Mouse (Mus musculus) neural tube, embryonic 15.5 days (tissue): ENCODE results near the gene Cdc26. TPM values are rescaled to one million over a fixed set of nuclear protein-coding genes. Genes with fewer than 3 reads are reported as not detected.

Experiments
- ATAC-seq: fragments of 200-750 bp; cut with Nextera tagmentation; 2 replicates; pipeline ENCODE4 v1.8.0; 2017; ENCODE audit warnings: mild to moderate bottlenecking, moderate TSS enrichment, moderate library complexity; ENCODE audit not compliant: low FRiP score
- H3K27ac ChIP-seq: fragments of 300-500 bp; sonication (generic); replicated peaks from 2 replicates; pipeline ENCODE4 v1.5.1; 2015; ENCODE audit warnings: mild to moderate bottlenecking, inconsistent platforms
- H3K27me3 ChIP-seq: fragments of 300-500 bp; sonication (generic); replicated peaks from 2 replicates; pipeline ENCODE4 v1.6.1; 2015; ENCODE audit warnings: inconsistent platforms
- H3K36me3 ChIP-seq: fragments of 300-500 bp; sonication (generic); 2 replicates; pipeline ENCODE4 v1.6.1; 2015; ENCODE audit warnings: inconsistent platforms
- H3K4me1 ChIP-seq: fragments of 300-500 bp; sonication (generic); 2 replicates; pipeline ENCODE4 v1.6.1; 2015; ENCODE audit warnings: inconsistent platforms
- H3K4me2 ChIP-seq: fragments of 300-500 bp; sonication (generic); 2 replicates; pipeline ENCODE4 v1.6.1; 2015; ENCODE audit warnings: inconsistent platforms, mild to moderate bottlenecking, moderate library complexity
- H3K4me3 ChIP-seq: fragments of 300-500 bp; sonication (generic); replicated peaks from 2 replicates; pipeline ENCODE4 v1.5.1; 2015; ENCODE audit warnings: mild to moderate bottlenecking, inconsistent platforms
- H3K9ac ChIP-seq: fragments of 300-500 bp; sonication (generic); replicated peaks from 2 replicates; pipeline ENCODE4 v1.6.1; 2015; ENCODE audit warnings: mild to moderate bottlenecking, inconsistent platforms
- H3K9me3 ChIP-seq: fragments of 300-500 bp; sonication (generic); replicated peaks from 2 replicates; pipeline ENCODE4 v1.6.1; 2016; ENCODE audit warnings: inconsistent platforms
- WGBS: fragments of 180-500 bp; shearing (Covaris S2); methylation state at CpG from one replicate; pipeline ENCODE4 v1.1.7; 2015; ENCODE audit warnings: mixed read lengths; 5-methylcytosine and 5-hydroxymethylcytosine counted together
- polyA plus RNA-seq: library from polyadenylated mRNA; unstranded; fragments of >200 nt; fragmentation: Nextera tagmentation; extraction: Ambion mirVana; gene quantifications from 2 replicates; pipeline ENCODE4 v1.2.1, GENCODE M21; 2015

Cdc26 gene
- 76.8 and 95.4 TPM in 2 replicates for polyA plus RNA-seq

GRCm38 (mm10) chr4:62408601-62409282 is at the start of gene Cdc26, which contains the start of gene Prpf4:
TSS of gene Cdc26 (minus strand) at chr4:62408642.
TSS of gene Prpf4 (plus strand) at chr4:62408797.
- no peaks in the 10 kb centered on the region for H3K9me3 ChIP-seq
- peaks cover 43% of the 10 kb centered on the region for H3K4me1 ChIP-seq
- peak; percentile 99 for ATAC-seq
- H3K27me3 ChIP-seq = no peaks in the 10 kb centered on the region
- peak within 1 kb of the TSS; percentile 75 for H3K4me2 ChIP-seq
- H3K9ac ChIP-seq = peak within 1 kb of the TSS; percentile 86
- WGBS = under 1% methylated on average over 39 of the region's 39 CpGs
- H3K27ac ChIP-seq = peak within 1 kb of the TSS; percentile 88
- H3K4me3 ChIP-seq = peak within 1 kb of the TSS; percentile 85
- H3K36me3 ChIP-seq = peaks cover 22% of the 10 kb centered on the region

- Histone ChIP-seq H3K4me3 (no peak overlapping the region), H3K9ac (no peak overlapping the region), H3K27me3 (no peaks in the 10 kb centered on the region), H3K36me3 (no peaks in the 10 kb centered on the region; the same call in 1 of the 2 replicates), H3K4me2 (no peak overlapping the region), H3K27ac (no peak overlapping the region), H3K4me1 (no peaks in the 10 kb centered on the region), H3K9me3 (no peaks in the 10 kb centered on the region)
- no peak; the same call in 1 of the 2 replicates for ATAC-seq
- WGBS = 57% methylated on average over 5 of the region's 5 CpGs
Observed at GRCm38 (mm10) chr4:62454995-62455394, 46.6 kb upstream of the Cdc26 start.

GRCm38 (mm10) chr4:62440986-62441385 is 32.5 kb upstream of the Cdc26 start:
- H3K4me2 ChIP-seq = no peak overlapping the region
- H3K9me3 ChIP-seq = no peaks in the 10 kb centered on the region
- no peak overlapping the region for H3K4me3 ChIP-seq
- H3K4me1 ChIP-seq = no peaks in the 10 kb centered on the region
- no peaks in the 10 kb centered on the region for H3K36me3 ChIP-seq
- H3K27me3 ChIP-seq = no peaks in the 10 kb centered on the region
- no peak overlapping the region for H3K9ac ChIP-seq
- H3K27ac ChIP-seq = no peak overlapping the region
- 77% methylated on average over 4 of the region's 4 CpGs for whole genome bisulfite sequencing
- no peak for ATAC-seq

GRCm38 (mm10) chr4:62440544-62440943 is 32.1 kb upstream of the Cdc26 start:
- no peak for ATAC-seq
- Histone ChIP-seq H3K36me3 (no peaks in the 10 kb centered on the region), H3K9me3 (no peaks in the 10 kb centered on the region), H3K4me3 (no peak overlapping the region), H3K27ac (no peak overlapping the region), H3K27me3 (no peaks in the 10 kb centered on the region), H3K4me2 (no peak overlapping the region), H3K4me1 (no peaks in the 10 kb centered on the region), H3K9ac (no peak overlapping the region)
- WGBS = 79% methylated on average over 4 of the region's 4 CpGs

DNA sequence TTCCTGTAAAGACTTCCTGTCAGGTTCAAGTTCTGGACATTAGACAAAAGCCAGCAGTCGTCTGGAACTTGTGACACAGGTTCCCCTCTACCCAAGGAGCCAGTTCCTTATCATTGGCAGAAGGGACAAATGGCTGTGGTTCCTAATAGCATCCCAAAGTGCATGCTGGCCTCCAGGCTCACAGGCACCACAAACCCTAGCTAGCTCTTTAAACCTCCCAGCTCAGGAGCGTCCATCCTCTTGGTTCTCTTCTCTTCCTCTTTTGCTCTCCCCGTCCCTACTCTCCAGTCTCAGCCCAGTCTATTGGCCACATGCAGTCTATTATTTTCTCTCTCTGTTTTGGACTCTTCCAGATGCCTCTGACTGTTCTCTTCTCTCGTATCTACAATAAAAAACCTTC is 31.4 kb upstream of the Cdc26 start:
- H3K27ac ChIP-seq = no peak overlapping the region
- H3K4me1 ChIP-seq = no peaks in the 10 kb centered on the region
- WGBS = 75% methylated on average over 4 of the region's 4 CpGs
- no peak for ATAC-seq
- no peaks in the 10 kb centered on the region for H3K9me3 ChIP-seq
- H3K4me2 ChIP-seq = no peak overlapping the region
- no peaks in the 10 kb centered on the region for H3K27me3 ChIP-seq
- H3K9ac ChIP-seq = no peak overlapping the region
- H3K4me3 ChIP-seq = no peak overlapping the region
- H3K36me3 ChIP-seq = no peaks in the 10 kb centered on the region

GRCm38 (mm10) chr4:62437871-62438270 is 29.4 kb upstream of the Cdc26 start:
- H3K27ac ChIP-seq = no peak overlapping the region
- no peaks in the 10 kb centered on the region for H3K4me1 ChIP-seq
- no peak overlapping the region for H3K4me3 ChIP-seq
- no peaks in the 10 kb centered on the region for H3K36me3 ChIP-seq
- no peaks in the 10 kb centered on the region for H3K27me3 ChIP-seq
- ATAC-seq = no peak
- no peaks in the 10 kb centered on the region for H3K9me3 ChIP-seq
- WGBS = 90% methylated on average over 7 of the region's 7 CpGs
- no peak overlapping the region for H3K4me2 ChIP-seq
- no peak overlapping the region for H3K9ac ChIP-seq

GRCm38 (mm10) chr4:62437256-62437778 is 28.9 kb upstream of the Cdc26 start:
- Histone ChIP-seq H3K27ac (no peak overlapping the region), H3K36me3 (no peaks in the 10 kb centered on the region), H3K4me1 (no peaks in the 10 kb centered on the region), H3K4me3 (no peak overlapping the region), H3K4me2 (no peak overlapping the region), H3K9me3 (no peaks in the 10 kb centered on the region), H3K27me3 (no peaks in the 10 kb centered on the region), H3K9ac (no peak overlapping the region)
- no peak for ATAC-seq
- WGBS = 91% methylated on average over 3 of the region's 3 CpGs

DNA sequence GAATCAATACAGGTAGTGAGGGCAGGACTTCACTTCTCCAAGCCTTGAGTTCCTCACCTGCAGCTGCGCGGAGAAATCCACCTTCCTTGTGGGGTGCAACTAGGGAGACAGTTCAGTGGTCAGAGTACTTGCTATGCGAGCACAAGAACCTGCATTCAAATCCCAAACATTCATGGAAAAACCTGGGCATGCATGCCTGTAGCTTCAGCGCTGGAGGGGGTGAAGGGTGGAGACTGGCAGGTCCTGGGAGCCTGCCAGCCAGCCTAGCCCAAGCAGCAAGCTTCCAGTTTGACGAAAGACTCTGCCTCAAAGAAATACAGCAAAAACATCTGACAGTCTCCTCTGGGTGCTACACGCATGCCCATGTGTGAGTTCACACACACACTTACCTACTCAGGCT is 26.6 kb upstream of the Cdc26 start, which contains the start of gene Rnf183:
Rnf183 (minus strand) TSS at position 172 of the 400 bp plus-strand sequence.
- H3K9me3 ChIP-seq = no peaks in the 10 kb centered on the region
- no peaks in the 10 kb centered on the region for H3K27me3 ChIP-seq
- 89% methylated on average over 6 of the region's 6 CpGs for WGBS
- H3K4me1 ChIP-seq = no peaks in the 10 kb centered on the region
- no peaks in the 10 kb centered on the region for H3K36me3 ChIP-seq
- no peak within 1 kb of the TSS for H3K27ac ChIP-seq
- H3K4me2 ChIP-seq = no peak within 1 kb of the TSS
- no peak for ATAC-seq
- H3K9ac ChIP-seq = no peak within 1 kb of the TSS
- H3K4me3 ChIP-seq = no peak within 1 kb of the TSS

- no peak overlapping the region for H3K9ac ChIP-seq
- 86% methylated on average over 7 of the region's 7 CpGs for WGBS
- H3K4me1 ChIP-seq = no peaks in the 10 kb centered on the region
- no peak overlapping the region for H3K4me2 ChIP-seq
- no peaks in the 10 kb centered on the region for H3K9me3 ChIP-seq
- H3K27ac ChIP-seq = no peak overlapping the region
- no peak for ATAC-seq
- H3K27me3 ChIP-seq = no peaks in the 10 kb centered on the region
- no peak overlapping the region for H3K4me3 ChIP-seq
- no peaks in the 10 kb centered on the region for H3K36me3 ChIP-seq
Observed at GRCm38 (mm10) chr4:62433939-62434870, 25.8 kb upstream of the Cdc26 start.

DNA sequence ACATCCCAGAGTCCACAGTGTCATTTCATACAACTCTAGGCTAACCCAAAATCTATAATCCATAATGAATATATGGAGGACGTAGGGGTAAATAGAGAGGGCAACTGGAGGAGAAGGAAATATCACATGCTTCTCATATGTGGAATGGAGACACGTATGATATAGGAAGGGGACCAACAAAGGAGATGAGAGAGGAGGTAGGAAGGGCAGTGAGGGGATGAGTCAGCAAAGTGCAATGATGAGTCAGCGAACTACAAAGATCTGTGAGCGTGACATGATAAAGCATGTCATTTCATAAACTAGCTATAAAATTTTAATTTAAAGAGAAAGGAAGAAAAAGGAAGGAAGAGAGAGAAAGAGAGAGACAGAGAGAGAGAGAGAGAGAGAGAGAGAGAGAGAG is 23.1 kb upstream of the Cdc26 start:
- WGBS = 88% methylated on average over 4 of the region's 4 CpGs
- Histone ChIP-seq H3K9me3 (no peaks in the 10 kb centered on the region), H3K4me2 (no peak overlapping the region), H3K27ac (no peak overlapping the region), H3K9ac (no peak overlapping the region), H3K4me3 (no peak overlapping the region), H3K4me1 (no peaks in the 10 kb centered on the region), H3K36me3 (no peaks in the 10 kb centered on the region), H3K27me3 (no peaks in the 10 kb centered on the region)
- ATAC-seq = no peak

- no peak overlapping the region for H3K4me2 ChIP-seq
- H3K27ac ChIP-seq = no peak overlapping the region
- peaks cover 4% of the 10 kb centered on the region for H3K36me3 ChIP-seq
- H3K4me3 ChIP-seq = no peak overlapping the region
- no peak for ATAC-seq
- H3K27me3 ChIP-seq = no peaks in the 10 kb centered on the region
- no peaks in the 10 kb centered on the region for H3K9me3 ChIP-seq
- H3K9ac ChIP-seq = no peak overlapping the region
- H3K4me1 ChIP-seq = no peaks in the 10 kb centered on the region
Observed at GRCm38 (mm10) chr4:62430678-62431077, 22.2 kb upstream of the Cdc26 start.
